Mouse (Mus musculus) liver, embryonic 11.5 days (tissue): ENCODE results near the gene Mbnl1. TPM values are rescaled to one million over a fixed set of nuclear protein-coding genes. Genes with fewer than 3 reads are reported as not detected.

Source experiments
- ATAC-seq: fragments of 200-750 bp; cut with Nextera tagmentation; replicated peaks from 2 replicates; pipeline ENCODE4 v1.8.0; 2017; ENCODE audit warnings: moderate number of reproducible peaks, mild to moderate bottlenecking, moderate TSS enrichment, moderate library complexity; ENCODE audit not compliant: low FRiP score
- DNase-seq: peaks from one replicate; pipeline ENCODE4 v3.0.0-alpha.2; 2017; ENCODE audit warnings: low spot score
- H3K27ac ChIP-seq: fragments of 300-500 bp; sonication (generic); 2 replicates; pipeline ENCODE4 v1.5.1; 2014; ENCODE audit warnings: mild to moderate bottlenecking, low read depth, low read length, control low read depth
- H3K27me3 ChIP-seq: fragments of 300-500 bp; sonication (generic); replicated peaks from 2 replicates; pipeline ENCODE4 v1.6.1; 2014; ENCODE audit warnings: low read length, mixed read lengths; ENCODE audit not compliant: control insufficient read depth, insufficient read depth
- H3K36me3 ChIP-seq: fragments of 300-500 bp; sonication (generic); 2 replicates; pipeline ENCODE4 v1.6.1; 2014; ENCODE audit warnings: mild to moderate bottlenecking, low read length, moderate library complexity, mixed read lengths; ENCODE audit not compliant: control insufficient read depth, insufficient read depth
- H3K4me1 ChIP-seq: fragments of 300-500 bp; sonication (generic); replicated peaks from 2 replicates; pipeline ENCODE4 v1.6.1; 2014; ENCODE audit warnings: low read length, mixed read lengths; ENCODE audit not compliant: control insufficient read depth, insufficient read depth
- H3K4me2 ChIP-seq: fragments of 300-500 bp; sonication (generic); 2 replicates; pipeline ENCODE4 v1.6.1; 2014; ENCODE audit warnings: mild to moderate bottlenecking, control low read depth, moderate library complexity
- H3K4me3 ChIP-seq: fragments of 300-500 bp; sonication (generic); 2 replicates; pipeline ENCODE4 v1.5.1; 2014; ENCODE audit warnings: low read depth, low read length, control low read depth
- H3K9ac ChIP-seq: fragments of 300-500 bp; sonication (generic); 2 replicates; pipeline ENCODE4 v1.6.1; 2014; ENCODE audit warnings: low read depth, low read length, control low read depth
- H3K9me3 ChIP-seq: fragments of 300-500 bp; sonication (generic); 2 replicates; pipeline ENCODE4 v1.6.1; 2016; ENCODE audit warnings: low read length, inconsistent platforms, mixed read lengths; ENCODE audit not compliant: control insufficient read depth
- WGBS: fragments of 180-500 bp; shearing (Covaris S2); extraction: QIAGEN DNeasy Blood & Tissue Kit; methylation state at CpG from one replicate; pipeline ENCODE4 v1.1.7; 2014; 5-methylcytosine and 5-hydroxymethylcytosine counted together
- polyA plus RNA-seq: library from polyadenylated mRNA; unstranded; fragments of >200 nt; fragmentation: Nextera tagmentation; extraction: Ambion mirVana; gene quantifications from 2 replicates; pipeline ENCODE4 v1.2.1, GENCODE M21; 2014

The Mbnl1 gene
- polyA plus RNA-seq, 1 experiment from 2014 or later, result 242 TPM

GRCm38 (mm10) chr3:60574849-60575524 is 102.4 kb downstream of the Mbnl1 start:
- WGBS, result 70% methylated on average over 4 of the region's 4 CpGs
- H3K9me3 ChIP-seq, result no peaks in the 10 kb centered on the region
- no peaks in the 10 kb centered on the region for H3K27me3 ChIP-seq
- no peaks in the 10 kb centered on the region for H3K36me3 ChIP-seq
- peak overlapping the region; percentile 47; the same call in 1 of the 2 replicates for H3K27ac ChIP-seq
- DNase-seq (no peak), ATAC-seq (no peak)
- H3K4me2 ChIP-seq, result no peak overlapping the region; the same call in 1 of the 2 replicates
- H3K9ac ChIP-seq, result no peak overlapping the region
- peaks cover 60% of the 10 kb centered on the region for H3K4me1 ChIP-seq
- no peak overlapping the region for H3K4me3 ChIP-seq

DNA sequence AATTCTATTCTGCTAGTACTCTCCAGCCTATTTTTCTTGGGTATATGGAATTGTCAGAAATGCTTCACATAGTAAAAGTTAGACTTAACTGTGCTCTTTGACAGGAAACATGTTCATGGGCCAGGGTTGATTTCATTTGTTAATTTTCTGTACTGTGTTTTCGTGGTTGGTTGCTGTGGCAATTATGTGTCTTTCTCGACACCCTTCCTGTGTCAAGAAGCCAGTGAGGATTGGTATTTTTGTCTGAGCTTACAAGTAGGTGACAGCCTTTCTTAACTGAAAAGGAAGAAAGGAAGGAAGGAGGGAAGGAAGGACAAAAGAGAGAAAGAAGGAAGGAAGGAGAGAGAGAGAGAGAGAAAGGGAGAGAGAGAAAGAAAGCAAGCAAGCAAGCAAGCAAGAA is 103.3 kb downstream of the Mbnl1 start:
- Histone ChIP-seq H3K4me3 (no peak overlapping the region), H3K4me2 (no peak overlapping the region), H3K4me1 (peaks cover 63% of the 10 kb centered on the region), H3K9ac (no peak overlapping the region), H3K36me3 (no peaks in the 10 kb centered on the region), H3K27me3 (no peaks in the 10 kb centered on the region), H3K27ac (no peak overlapping the region), H3K9me3 (no peaks in the 10 kb centered on the region)
- ATAC-seq, result no peak
- 45% methylated on average over 2 of the region's 2 CpGs for WGBS
- DNase-seq, result no peak

GRCm38 (mm10) chr3:60576366-60577046 is 103.9 kb downstream of the Mbnl1 start:
- Histone ChIP-seq H3K36me3 (no peaks in the 10 kb centered on the region), H3K27ac (no peak overlapping the region), H3K4me3 (no peak overlapping the region), H3K9ac (no peak overlapping the region), H3K4me2 (no peak overlapping the region), H3K27me3 (no peaks in the 10 kb centered on the region), H3K9me3 (no peaks in the 10 kb centered on the region), H3K4me1 (peaks cover 58% of the 10 kb centered on the region)
- ATAC-seq (no peak), DNase-seq (no peak)
- WGBS, result 62% methylated on average over 9 of the region's 9 CpGs

DNA sequence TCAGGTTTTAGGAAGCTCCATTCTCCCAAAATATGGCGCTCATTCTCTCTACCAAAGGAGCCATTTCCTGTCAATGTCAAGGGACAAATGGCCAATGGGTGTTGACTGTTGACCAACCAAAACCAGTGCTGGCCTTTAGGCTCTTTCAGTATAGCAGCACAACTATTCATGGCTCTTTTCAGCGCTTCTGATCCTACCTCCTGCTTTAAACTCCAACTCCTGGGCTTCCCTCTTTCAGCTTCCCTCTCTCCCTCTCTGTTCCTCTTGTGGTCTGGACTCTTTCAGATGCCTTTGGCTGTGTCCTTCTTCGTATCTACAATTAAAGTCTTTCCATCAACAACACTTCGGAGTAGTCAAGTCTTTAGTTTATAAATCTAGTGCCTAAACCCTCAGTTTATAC is 107.2 kb downstream of the Mbnl1 start:
- H3K36me3 ChIP-seq, result no peaks in the 10 kb centered on the region
- no peak overlapping the region for H3K9ac ChIP-seq
- H3K4me1 ChIP-seq, result peaks cover 38% of the 10 kb centered on the region
- 78% methylated on average over 4 of the region's 4 CpGs for WGBS
- H3K27me3 ChIP-seq, result no peaks in the 10 kb centered on the region
- ATAC-seq (no peak), DNase-seq (no peak)
- no peak overlapping the region for H3K27ac ChIP-seq
- no peak overlapping the region for H3K4me2 ChIP-seq
- no peak overlapping the region for H3K4me3 ChIP-seq
- H3K9me3 ChIP-seq, result no peaks in the 10 kb centered on the region

- 37% methylated on average over 5 of the region's 5 CpGs for WGBS
- no peak overlapping the region for H3K4me3 ChIP-seq
- DNase-seq, result no peak
- no peaks in the 10 kb centered on the region for H3K9me3 ChIP-seq
- H3K9ac ChIP-seq, result no peak overlapping the region
- H3K4me1 ChIP-seq, result peaks cover 30% of the 10 kb centered on the region
- H3K4me2 ChIP-seq, result no peak overlapping the region
- 0 out of 2 replicates have a peak overlapping the region, but pooled peaks have one; percentile 0 for H3K27ac ChIP-seq
- H3K27me3 ChIP-seq, result no peaks in the 10 kb centered on the region
- no peak for ATAC-seq
- H3K36me3 ChIP-seq, result no peaks in the 10 kb centered on the region
Measured at GRCm38 (mm10) chr3:60580699-60581098, 108.1 kb downstream of the Mbnl1 start.

- WGBS, result 71% methylated on average over 3 of the region's 3 CpGs
- Histone ChIP-seq H3K27ac (no peak overlapping the region), H3K4me2 (no peak overlapping the region), H3K4me1 (peaks cover 18% of the 10 kb centered on the region), H3K9ac (no peak overlapping the region), H3K36me3 (no peaks in the 10 kb centered on the region), H3K9me3 (no peaks in the 10 kb centered on the region), H3K4me3 (no peak overlapping the region), H3K27me3 (no peaks in the 10 kb centered on the region)
- DNase-seq (no peak), ATAC-seq (no peak)
Measured at GRCm38 (mm10) chr3:60582154-60582553, 109.5 kb downstream of the Mbnl1 start.

GRCm38 (mm10) chr3:60582620-60583019 is 110.0 kb downstream of the Mbnl1 start:
- H3K4me3 ChIP-seq, result no peak overlapping the region
- H3K27ac ChIP-seq, result no peak overlapping the region
- H3K9me3 ChIP-seq, result no peaks in the 10 kb centered on the region

DNA sequence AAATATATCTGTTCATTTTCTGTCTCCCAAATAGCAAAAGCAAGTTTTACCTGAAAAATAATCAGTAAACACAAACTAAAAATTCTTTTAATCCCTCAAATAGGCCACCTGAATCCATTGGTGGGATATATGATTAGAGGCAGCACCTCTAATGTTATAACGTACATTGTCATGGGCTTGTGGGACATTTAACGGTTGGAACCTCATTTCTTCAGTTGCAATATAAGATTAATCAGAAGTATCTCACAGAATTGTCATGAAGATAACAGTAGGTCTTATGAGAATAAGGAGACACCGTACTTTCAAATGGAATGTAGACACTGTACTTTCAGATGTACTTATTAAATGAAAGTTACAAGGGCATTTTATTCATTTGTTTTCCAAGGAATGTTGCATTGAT is 112.1 kb downstream of the Mbnl1 start:
- Histone ChIP-seq H3K9ac (no peak overlapping the region), H3K9me3 (no peaks in the 10 kb centered on the region), H3K4me2 (no peak overlapping the region), H3K36me3 (no peaks in the 10 kb centered on the region), H3K27me3 (no peaks in the 10 kb centered on the region), H3K27ac (no peak overlapping the region), H3K4me1 (peaks cover 19% of the 10 kb centered on the region), H3K4me3 (no peak overlapping the region)
- no peak for DNase-seq
- no peak for ATAC-seq
- 84% methylated on average over 3 of the region's 3 CpGs for WGBS

More at GRCm38 (mm10) chr3:60582620-60583019, 110.0 kb downstream of the Mbnl1 start:
- 91% methylated on average over 1 of the region's 1 CpGs for WGBS
- Histone ChIP-seq H3K4me1 (peaks cover 16% of the 10 kb centered on the region), H3K27me3 (no peaks in the 10 kb centered on the region), H3K36me3 (no peaks in the 10 kb centered on the region), H3K9ac (no peak overlapping the region), H3K4me2 (no peak overlapping the region)
- ATAC-seq (no peak), DNase-seq (no peak)

DNA sequence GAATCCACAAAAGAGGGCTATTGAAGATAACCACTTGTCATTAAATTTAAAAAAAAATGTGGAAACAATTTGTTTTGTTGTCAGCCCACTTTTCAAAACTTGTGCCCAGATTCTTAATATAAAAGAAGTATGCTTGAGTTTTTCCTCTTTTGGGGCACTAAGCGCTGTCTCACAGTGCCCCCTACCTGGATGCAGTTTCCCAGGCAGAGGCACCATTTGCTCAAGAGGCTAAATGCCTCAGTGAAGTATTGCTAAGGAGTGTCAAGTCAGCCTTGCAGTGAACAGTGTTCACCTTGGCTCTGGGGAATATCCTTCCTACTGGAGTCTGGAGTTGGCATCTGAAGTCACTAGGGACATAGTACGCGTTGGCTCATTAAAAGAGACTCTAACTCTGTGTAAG is 113.4 kb downstream of the Mbnl1 start:
- H3K9ac ChIP-seq, result no peak overlapping the region
- no peaks in the 10 kb centered on the region for H3K36me3 ChIP-seq
- H3K27me3 ChIP-seq, result no peaks in the 10 kb centered on the region
- ATAC-seq (no peak), DNase-seq (no peak)
- H3K27ac ChIP-seq, result no peak overlapping the region
- WGBS, result 94% methylated on average over 3 of the region's 3 CpGs
- no peak overlapping the region for H3K4me2 ChIP-seq
- H3K4me3 ChIP-seq, result no peak overlapping the region
- H3K4me1 ChIP-seq, result peaks cover 14% of the 10 kb centered on the region
- no peaks in the 10 kb centered on the region for H3K9me3 ChIP-seq
